Mouse (Mus musculus) left cerebral cortex, adult 18-20 months (tissue): Measurements from ENCODE around the gene Gm37240. TPM values are rescaled to one million over a fixed set of nuclear protein-coding genes. Genes with fewer than 3 reads are reported as not detected.
A peak's percentile ranks its signal among the peaks of the same experiment; 100 is the strongest.

Source experiments
- DNase-seq, 2 experiments: peaks; one replicate each; pipeline ENCODE4 v3.0.0; 2021 to 2022; ENCODE audit warnings: low spot score in 2 of 2, mixed read lengths in 1 of 2
- total RNA-seq, 2 experiments: library from RNA; stranded (reverse); gene quantifications; 2 replicates each; pipeline ENCODE4 v1.2.3; 2021

Gm37240 gene
- total RNA-seq, 2 experiments from 2014 or later = 2.3 TPM; not detected in 1

GRCm38 (mm10) chr3:85764008-85764834, 123.1 kb downstream of the Gm37240 start:
- no peak for DNase-seq

- no peak for DNase-seq
These were observed 129.4 kb downstream of the Gm37240 start for GRCm38 (mm10) chr3:85757944-85758343.

GRCm38 (mm10) chr3:85757435-85757834, 129.9 kb downstream of the Gm37240 start:
- DNase-seq = no peak

- no peak for DNase-seq
These were observed 138.0 kb downstream of the Gm37240 start for GRCm38 (mm10) chr3:85749348-85749747.

GRCm38 (mm10) chr3:85748863-85749262, 138.5 kb downstream of the Gm37240 start:
- no peak for DNase-seq

- DNase-seq = no peak
These were observed 141.2 kb downstream of the Gm37240 start for GRCm38 (mm10) chr3:85746116-85746515.

- no peak for DNase-seq
These were observed 145.6 kb downstream of the Gm37240 start for GRCm38 (mm10) chr3:85741767-85742166.

- DNase-seq = no peak
These were observed 148.7 kb downstream of the Gm37240 start for GRCm38 (mm10) chr3:85738591-85738990.

GRCm38 (mm10) chr3:85733939-85734729, 153.2 kb downstream of the Gm37240 start:
- DNase-seq = peak in 1 of 2 experiments; percentile 12

GRCm38 (mm10) chr3:85727171-85727570, 160.1 kb downstream of the Gm37240 start:
- DNase-seq = no peak

- DNase-seq = no peak
These were observed 161.3 kb downstream of the Gm37240 start for GRCm38 (mm10) chr3:85725971-85726370.

- no peak for DNase-seq
These were observed 162.2 kb downstream of the Gm37240 start for GRCm38 (mm10) chr3:85725110-85725509.

- DNase-seq = no peak
These were observed 164.7 kb downstream of the Gm37240 start for GRCm38 (mm10) chr3:85722581-85722980.

GRCm38 (mm10) chr3:85715764-85716297, 171.5 kb downstream of the Gm37240 start:
- no peak for DNase-seq

GRCm38 (mm10) chr3:85713936-85714709, 173.2 kb downstream of the Gm37240 start:
- no peak for DNase-seq

- DNase-seq = no peak
These were observed 176.6 kb downstream of the Gm37240 start for GRCm38 (mm10) chr3:85710695-85711094.

- peak; percentile 32 to 38 for DNase-seq
These were observed 179.9 kb downstream of the Gm37240 start for GRCm38 (mm10) chr3:85707421-85707820.

- no peak for DNase-seq
These were observed 184.0 kb downstream of the Gm37240 start for GRCm38 (mm10) chr3:85703141-85703882.

GRCm38 (mm10) chr3:85698496-85698895, 188.8 kb downstream of the Gm37240 start:
- DNase-seq = no peak

- no peak for DNase-seq
These were observed 192.3 kb downstream of the Gm37240 start for GRCm38 (mm10) chr3:85695056-85695455.
